Mouse (Mus musculus) spleen, postnatal 10 days (tissue): ENCODE measurements at regions not wholly inside any gene's neighbourhood (a gene's known extent, or its start where the extent isn't known, plus 50 kb on each side); places are given as distances from the start of the nearest gene placed in this dataset.

ENCODE experiments used
- DNase-seq, 2 experiments: peaks; one replicate each; pipeline ENCODE4 v3.0.0; 2021 to 2022; ENCODE audit warnings: low spot score in 2 of 2

DNA sequence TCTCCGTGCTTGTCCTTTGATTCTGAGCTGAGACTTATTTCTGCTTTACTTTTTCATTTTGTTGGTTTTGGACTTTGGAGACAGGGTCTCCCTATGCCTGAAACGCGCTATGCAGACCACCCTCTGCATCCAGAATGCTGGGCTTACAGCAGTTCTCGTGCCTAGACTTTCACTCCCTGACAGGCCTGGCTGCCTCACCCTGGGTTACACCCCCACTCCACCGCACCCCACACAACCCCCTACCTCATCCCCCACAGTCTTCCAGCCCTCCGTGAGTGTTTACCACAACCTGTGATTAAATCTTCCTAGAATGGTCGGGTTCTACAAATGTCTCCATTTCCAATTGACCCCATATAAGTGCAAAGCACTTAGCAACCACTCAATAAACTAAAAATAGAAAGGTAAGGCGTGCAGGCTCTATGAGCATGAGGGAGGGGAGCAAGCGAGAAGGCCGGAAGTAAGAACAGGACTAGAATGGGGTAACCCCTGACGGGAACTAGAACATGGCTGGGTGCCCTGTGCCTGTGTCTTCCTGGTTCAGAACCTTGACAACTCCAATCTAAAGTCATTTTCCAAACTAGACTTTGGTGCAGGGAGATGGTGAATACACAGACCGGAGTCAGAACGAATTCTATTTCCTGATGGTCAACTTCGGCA is 131.2 kb upstream of the Lef1 start:
- DNase-seq, result no peak

DNA sequence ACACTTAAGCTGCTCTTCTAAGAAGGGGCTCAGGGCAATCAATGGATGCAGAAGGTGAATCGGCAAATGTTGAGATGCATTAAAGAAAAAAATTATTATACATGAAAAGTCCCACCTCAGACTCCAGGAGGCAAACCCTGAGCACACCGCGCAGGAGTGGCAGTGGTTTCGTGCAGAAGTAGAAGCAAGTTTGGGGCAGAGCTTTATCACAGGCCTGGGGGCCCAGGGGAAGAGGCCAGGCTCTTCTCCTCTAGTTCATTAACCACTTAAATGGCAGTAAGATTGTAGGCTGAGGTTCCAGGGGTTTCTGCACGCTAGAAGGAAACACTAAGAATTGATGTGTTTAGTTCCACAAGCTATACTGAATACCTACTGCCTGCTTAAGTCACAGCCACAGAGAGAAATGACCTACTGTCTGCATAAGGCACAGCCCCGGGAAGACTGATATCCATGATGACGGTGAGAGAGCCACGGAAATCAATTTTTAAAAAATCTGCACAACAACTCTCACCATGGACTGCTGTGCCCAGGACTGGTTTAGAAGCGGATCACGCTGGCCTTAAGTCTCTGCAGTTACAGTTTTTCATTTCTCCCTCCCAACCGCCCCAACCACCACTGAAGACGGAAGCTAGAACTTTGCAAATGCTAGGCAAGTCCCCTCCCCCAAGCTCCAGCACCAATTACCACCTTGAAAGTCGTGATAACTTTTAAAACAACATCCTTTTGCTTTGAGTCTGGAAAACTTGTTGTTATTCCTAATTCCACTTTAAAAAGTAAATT is 132.2 kb upstream of the Lef1 start:
- DNase-seq, result no peak

DNA sequence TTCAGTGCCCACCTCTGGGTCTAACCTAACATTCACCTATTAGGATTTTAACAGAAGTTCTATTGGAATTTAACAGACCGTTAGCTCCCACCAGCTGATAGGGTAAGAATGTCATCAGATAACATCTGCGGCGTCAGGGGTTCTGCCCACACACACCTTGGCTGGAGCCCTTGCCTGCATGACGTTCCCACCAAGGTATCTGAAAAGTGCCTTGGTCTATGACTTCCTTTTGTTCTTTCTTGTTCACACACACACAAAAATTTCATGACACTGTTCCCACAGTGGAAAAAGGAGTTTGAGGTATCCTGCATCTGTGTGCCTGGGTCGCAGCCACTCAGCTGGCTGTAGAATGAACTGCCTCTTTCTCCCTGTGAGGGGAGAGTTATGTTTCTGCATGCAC is 134.1 kb upstream of the Lef1 start:
- no peak for DNase-seq

DNA sequence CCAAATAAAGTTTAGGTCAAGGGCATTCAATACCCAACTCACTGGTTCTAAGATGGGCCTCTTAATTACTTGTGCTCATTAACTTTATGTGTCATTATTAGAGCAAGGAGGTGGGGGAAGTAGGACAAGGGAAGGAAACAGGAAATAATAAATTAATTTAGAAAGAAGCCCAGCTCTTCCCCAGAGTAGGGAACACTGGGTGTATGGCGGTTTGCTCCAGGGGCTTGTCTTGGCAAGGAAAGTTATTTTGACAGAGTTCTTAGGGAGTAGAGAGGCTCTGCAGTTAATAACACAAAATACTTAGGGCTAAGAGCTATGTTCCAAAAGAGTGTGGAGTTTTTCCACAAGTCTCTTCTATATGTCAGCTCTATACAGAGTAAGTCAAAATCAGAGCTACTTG is 135.0 kb upstream of the Lef1 start:
- DNase-seq, result no peak

DNA sequence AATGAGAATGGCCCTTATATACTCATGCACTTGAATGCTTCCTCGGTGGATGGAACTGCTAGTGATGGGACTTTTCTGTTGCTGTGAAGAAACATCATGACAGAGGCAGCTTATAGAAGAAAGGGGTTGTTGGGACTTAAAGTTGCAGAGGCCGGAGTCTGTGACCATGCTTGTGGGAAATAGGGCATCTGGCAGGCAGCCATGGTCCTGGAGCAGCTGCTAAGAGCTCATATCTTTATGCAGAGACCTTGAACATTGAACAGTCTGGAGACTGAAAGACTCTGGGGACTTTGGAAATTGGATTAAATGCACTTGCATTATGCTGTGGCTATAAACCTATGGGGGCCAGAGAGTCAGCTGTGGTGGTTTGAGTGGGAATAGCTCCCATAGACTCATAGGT is 138.1 kb upstream of the Lef1 start:
- DNase-seq, result no peak

DNA sequence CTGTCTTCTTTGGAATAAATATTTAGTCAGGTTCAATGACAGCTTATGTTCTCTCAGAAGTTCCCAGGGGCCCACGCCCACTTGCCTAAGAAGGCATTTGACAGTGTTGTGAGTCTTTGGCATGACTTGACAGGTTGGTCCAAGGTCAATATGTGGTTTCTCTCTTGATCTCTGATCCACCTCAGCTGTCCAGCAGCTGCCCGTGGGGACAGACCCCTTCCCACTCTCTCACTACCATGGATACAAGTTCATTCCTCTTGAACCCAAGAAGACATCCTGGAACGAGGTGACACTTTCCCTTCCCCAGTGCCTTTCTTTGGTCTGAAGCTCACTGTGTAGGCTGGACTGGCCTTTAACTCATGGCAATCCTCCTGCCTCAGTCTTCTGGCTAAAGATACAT is 145.0 kb upstream of the Lef1 start:
- DNase-seq, result no peak

DNA sequence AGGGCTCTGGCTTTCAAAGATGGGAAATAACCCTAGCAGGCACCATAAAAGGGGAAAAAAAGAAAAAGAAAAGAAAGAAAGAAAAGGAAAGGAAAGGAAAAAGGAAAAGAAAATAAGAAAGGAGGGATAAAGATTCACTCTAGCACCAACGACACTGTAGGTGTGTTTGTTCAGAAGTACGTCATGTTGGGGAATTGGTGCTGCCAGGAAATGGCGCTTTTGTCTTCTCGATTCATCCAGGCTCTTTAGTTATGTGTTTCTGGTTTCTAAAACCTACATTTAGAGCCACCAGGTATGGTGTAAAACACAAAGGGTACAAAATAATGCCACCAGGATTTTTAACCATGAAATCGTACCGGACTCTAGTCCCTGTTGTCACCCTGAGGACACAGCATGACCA is 146.2 kb upstream of the Lef1 start:
- DNase-seq, result no peak

DNA sequence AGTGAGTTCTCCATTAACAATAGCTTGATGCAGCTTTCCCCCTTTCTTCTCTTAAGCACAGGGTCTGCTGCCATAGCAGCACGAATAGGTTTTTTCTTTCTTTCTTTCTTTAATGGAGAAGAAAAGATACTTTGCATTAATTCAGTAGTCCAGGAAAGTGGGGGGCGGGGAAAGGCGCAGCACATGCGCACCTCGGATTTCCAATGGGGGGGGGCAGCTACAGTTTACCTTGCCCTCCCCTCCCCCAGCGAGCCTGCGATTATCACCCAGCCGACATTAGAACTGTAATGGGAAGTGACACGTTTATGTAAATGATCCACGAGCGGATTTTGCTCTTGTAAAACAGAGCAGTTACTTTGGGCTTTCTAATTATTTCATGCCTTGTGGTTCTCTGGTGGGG is 146.6 kb upstream of the Lef1 start:
- peak in 1 of 2 experiments; percentile 23 for DNase-seq

DNA sequence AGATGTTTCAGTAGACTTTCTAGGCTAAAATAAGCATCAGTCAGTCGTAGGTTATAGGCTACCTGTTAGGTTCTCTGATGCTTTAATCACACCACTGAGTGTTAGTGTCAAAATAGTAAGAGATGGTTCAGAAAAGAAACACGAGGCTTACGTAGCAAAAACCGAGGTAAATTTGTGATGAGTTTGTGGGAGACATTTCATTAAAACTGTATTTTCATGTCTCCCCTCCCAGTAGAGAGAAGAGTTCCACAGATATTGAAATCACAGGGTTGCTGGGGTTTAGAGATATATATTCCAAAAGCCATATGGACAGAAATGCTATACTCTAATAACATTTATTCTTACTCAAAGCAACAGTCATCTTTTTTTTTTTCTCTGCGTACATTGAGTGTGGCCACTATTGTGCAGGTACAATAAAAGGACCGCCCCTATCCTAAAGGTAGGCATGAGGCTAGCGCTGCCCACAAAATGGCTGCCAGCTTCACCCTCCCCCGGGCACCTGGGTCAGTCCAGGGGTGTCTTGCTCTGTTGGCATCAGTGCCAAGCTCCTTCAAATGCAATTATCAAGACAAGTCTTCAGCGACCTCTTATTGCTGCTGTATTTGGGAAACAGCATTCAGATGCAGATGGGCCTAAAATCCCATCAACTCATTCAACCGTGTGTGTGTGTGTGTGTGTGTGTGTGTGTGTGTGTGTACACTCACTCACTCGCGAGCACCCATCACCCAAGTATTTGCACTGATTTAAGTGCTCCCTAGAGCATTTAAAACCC is 147.4 kb upstream of the Lef1 start:
- DNase-seq, result no peak

DNA sequence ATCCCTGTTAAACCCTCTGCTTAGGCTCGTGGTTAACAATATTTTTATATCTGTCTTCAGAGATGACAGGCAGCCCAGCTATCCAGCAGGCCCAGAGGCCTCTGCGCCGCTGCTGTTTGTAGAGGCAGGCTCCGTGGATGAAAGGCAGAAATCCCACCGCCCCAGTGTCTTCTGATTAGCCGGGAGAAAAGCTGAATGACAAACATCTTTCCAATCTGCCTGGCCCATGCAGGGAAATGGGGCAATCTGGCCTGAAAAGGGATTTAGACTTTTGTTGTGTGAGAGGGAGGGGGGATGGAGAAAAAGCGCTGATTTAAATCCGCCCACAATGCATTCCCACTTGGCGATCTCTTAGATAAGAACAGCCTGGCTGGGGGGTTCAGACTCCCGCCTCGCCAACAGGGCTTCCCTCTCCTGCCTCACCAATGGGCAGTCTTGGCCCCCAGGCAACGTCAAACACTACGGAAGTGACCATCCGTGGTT is 148.1 kb upstream of the Lef1 start:
- no peak for DNase-seq

DNA sequence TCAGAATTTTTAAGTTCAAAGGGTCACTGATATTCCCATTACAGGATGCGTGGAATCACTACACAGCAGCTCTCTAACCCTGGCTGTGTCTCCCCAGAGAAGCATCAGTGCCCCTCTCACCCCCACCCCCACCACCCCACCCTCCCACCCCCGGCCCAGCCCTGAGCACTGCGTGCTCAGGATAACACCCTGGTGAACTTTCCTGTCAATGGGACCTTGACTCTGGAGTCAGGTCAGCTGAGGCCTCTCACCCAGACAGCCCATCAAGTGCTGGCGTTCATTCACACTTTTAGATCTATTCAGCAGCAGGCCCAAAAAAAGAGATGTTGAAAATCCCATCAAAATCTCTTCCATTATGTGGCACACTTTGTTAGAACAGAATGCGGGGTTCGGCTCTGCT is 148.6 kb upstream of the Lef1 start:
- no peak for DNase-seq

DNA sequence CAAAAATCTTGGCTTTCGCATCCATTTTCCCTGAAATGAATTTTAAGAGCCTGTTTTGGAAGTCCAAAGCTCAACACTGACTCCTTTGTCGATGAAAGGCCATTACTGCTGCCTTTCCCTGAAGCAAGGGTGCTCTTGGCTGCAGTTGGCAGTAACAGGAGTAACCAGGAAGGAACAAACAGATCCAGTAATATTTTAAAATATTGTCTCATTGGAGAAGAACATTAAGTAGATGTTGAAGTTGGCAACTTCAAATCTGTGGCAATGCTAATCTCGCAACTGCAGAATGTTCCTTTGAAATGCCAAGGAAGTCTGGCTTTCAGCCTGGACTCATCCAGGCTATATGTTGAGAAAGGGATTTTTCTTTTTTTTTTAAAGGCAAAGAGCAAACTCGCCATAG is 154.3 kb upstream of the Lef1 start:
- no peak for DNase-seq

DNA sequence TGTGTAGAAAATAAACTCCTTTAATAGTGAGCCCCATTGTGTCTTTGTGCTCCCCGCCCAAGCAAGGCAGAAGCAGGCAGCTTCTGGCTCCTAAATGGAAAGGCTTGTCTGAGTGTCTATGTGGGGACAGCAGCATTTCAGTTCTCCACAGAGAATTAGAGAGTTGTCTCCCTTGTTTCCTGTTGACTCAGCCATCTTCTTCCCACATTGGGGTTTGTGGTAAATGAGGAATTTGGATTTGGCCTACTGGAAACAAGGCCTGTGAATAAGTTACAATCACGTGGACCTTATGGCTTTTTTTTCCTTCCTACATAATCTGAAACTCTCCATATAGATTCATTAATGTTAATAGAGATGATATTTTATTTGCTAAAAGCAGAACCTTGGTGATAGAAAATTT is 158.9 kb upstream of the Lef1 start:
- no peak for DNase-seq

DNA sequence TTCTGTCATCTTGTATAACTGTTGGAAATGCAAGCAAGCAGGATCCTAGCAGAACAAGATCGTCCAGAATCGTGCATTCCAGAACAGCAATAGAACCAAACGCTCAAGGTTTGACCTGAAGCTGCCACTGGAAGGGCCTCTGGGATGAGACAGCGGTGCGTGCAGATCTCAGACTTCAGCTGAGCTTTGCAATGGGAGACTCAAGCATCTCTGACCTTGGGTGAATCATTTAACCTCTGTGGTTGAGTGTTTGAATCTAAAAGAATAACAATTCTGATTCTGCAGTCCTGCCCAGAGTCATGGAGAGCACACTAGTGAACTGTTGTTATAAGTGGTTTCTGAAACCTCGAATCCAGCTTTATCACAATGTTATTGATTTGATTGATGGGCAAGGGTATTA is 159.4 kb upstream of the Lef1 start:
- no peak for DNase-seq

DNA sequence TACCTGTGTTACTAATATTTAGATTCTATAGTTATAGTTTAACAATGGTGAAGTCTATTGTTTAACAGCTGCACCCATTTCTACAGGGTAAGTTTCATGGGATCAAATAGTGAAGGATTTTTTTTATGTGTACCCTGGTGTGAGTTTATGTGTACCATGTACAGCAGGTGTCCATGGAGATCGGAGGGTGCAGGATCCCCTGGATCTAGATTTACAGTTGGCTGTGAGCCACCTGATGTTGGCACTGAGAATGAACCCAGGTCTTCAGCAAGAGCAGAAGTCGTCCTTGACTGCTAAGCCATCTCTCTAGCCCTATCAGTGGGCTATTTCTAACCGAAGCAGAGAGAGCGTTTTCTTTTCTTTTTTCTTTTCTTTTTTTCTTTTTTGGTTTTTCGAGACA is 162.4 kb upstream of the Lef1 start:
- no peak for DNase-seq

DNA sequence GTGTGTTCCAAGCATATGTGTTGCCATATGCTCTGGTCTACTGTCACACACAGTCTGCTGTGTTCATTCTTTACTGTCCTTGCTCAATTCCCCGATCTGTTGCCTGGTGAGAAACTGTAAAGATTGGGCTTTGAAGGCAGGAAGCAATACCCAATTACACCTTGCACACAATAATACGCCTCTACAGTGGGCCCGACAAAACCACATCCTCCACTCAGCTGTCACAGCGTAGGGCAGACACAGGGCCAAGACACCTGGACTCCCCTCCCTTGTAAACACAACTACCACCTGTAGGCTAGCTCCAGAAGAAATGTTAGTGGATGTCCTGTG is 163.0 kb upstream of the Lef1 start:
- peak in 1 of 2 experiments; percentile 27 for DNase-seq

DNA sequence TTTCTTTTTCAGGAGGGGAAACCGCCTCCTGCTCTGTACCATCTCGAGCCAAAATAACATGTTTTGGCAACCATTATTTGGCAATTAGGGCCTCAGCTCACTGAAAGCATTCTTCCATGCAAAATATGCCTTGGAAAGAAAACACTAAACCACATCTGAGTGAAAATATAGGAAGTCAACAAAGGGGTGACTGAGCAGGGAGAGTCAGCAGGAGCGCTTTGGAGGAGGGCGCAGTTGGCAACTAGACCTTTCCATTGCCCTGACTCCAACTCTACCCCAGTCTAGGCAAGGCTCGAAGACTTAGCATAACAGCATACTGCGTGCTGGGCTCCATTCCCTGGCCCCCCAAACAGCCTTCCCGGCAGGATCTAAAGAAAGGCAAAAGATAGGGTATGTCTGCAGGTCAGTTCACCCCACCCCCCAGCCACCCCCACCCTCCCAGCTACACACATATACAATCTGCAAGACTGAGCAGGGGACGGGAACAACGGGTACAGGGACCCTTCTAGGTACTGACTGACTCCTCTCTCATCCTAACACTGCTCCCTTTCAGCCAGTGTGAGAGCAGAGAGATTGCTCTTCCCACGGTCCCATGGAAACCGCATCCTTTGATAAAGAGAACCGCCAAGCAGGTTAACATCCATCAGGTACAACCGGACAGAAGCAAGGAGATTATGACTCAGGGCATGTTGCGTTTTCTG is 163.5 kb upstream of the Lef1 start:
- no peak for DNase-seq

DNA sequence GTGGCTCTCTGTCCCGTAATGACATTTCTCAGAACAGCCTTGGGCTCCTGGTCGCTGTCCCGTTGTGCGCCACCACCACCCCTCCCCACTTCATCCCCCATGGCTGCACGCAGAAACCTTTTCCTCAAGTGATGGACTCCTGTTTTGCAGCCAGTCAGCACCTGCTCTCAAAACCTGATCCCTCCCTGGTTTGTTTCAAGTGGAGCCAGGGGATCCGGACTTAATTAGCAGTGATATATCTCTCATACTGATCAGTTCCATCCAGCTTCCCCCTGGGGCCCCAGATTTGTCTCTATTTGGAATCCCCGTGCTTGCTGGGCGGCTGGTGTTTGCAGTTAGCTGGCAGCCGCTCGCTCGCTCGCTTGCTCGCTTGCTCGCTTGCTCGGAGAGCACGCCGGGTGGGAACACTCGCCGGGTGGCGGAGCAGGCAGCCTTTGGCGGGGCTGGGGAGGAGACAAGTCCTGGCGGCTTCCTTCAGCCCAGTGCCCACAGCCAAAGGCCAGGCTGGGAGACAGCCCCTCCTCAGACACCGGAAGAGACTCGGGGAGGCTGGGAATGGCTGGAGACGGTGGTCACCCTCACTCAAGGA is 164.3 kb upstream of the Lef1 start:
- DNase-seq, result no peak

DNA sequence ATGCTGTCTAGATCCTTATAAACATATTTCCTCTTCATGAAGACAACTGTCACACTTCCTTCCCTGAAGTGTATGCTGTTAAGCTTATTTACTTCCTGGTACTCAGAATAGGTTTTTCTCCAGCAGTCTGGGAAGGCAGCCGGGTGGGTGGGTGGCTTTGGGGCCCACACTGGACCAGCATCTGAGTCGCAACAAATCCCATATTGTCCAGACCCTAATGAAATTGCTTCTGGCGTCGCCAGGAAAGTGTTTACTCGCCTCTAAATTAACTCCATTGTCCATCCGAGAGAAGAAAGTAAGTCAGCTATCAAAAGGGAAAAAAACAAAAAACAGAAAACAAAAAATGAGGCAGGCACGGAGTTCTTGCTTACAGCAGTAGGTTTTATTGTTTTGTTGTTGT is 164.9 kb upstream of the Lef1 start:
- no peak for DNase-seq

DNA sequence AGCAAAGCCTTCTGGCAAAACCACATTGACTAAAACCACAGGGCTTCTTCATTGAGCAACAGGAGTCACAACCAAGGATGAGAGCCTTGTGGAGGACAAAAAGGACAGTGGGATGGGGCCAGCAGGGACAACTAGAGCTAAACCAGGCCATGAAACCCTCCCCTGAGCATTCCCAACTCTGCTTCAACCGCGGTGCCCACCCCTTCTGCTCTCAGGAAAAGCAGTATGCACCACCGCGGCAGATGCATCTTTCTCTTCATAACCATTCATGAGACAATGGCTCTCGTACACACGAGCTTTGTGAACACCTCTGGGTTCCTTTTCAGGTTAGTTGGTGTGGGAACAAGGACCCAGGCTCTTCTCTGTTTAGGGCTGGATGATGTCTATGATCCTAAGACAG is 166.0 kb upstream of the Lef1 start:
- DNase-seq, result no peak

DNA sequence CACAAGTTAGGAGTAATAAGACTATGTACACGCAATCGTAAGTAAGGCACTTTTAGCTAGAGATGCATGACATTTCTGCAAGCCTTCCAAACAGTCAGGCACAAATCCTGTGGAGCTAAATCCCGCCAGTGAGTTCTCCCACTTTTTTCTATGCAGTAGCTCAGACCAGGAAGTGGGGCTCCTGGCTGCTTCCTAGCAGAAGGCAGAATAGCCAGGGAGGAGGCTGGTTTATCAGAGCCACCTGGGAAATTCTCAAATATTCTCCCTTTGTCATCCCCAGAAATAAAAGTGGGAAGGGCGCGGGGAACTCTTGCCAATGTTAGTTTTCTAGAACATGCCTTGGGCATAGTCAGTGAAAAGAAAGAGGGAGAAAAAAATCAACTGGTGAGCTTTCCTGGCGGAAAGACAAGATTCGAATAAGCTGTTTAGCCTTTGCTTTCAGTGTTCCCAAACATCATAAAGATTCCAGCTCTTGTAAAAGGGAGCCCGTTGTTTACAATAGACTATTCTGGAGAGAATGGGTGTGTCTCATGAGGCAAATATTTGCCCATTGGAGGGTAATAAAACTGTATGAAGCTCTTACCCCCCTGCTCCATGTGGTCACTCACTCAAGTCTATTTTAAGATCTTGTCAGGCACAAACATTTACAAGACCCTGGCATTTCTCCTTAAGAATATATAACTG is 167.2 kb upstream of the Lef1 start:
- DNase-seq, result no peak
